Mouse (Mus musculus) heart, postnatal 0 days (tissue): ENCODE measurements at regions not wholly inside any gene's neighbourhood (a gene's known extent, or its start where the extent isn't known, plus 50 kb on each side); places are given as distances from the start of the nearest gene placed in this dataset.

Experiments used
- CTCF ChIP-seq: IDR thresholded peaks from 2 replicates; pipeline ENCODE4 v1.5.1; 2016; ENCODE audit warnings: antibody characterized with exemption, control low read depth, low read depth
- EP300 ChIP-seq: IDR thresholded peaks from 2 replicates; pipeline ENCODE4 v1.6.1; 2016; ENCODE audit warnings: antibody characterized with exemption, low read depth

DNA sequence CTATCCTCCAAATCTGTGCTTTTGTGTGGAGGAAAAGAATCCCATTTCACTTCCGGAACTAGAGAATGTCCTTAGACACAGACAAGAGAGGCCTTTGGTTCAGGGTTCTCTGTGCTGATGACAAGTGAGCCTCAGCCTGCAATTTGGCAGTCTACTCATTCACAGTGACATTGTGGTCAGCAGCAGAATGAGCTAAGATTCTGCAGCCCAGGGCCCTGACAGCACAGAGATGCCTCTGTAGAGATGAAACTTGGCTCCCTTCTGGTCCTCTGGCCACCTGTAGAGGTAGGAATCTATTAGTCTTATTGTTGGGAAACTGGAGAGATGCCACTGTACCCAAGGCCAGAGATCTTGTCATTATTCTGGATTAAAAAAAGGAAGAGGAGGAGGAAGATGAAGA, 73.8 kb upstream of the Peli2 start:
- TF ChIP-seq CTCF (no peak), EP300 (no peak)
